Mouse (Mus musculus): ENCODE data around the gene Ehbp1.

- TF ChIP-seq CTCF (conservative IDR thresholded peaks at IDR 0.05; ENCODE audit: insufficient read depth, insufficient read length, low read depth, low read length) (no peak), POLR2A (IDR thresholded peaks at IDR 0.05; ENCODE audit: low read depth, low read length) (no peak)
Measured at GRCm38 (mm10) chr11:22342242-22343207, at the start of gene Ehbp1.

Measured in kidney, adult 2 months (tissue).